Mouse (Mus musculus) layer of hippocampus, adult 2 months (tissue): ENCODE measurements at regions not wholly inside any gene's neighbourhood (a gene's known extent, or its start where the extent isn't known, plus 50 kb on each side); places are given as distances from the start of the nearest gene placed in this dataset.
A peak's percentile ranks its signal among the peaks of the same experiment; 100 is the strongest.

Experiments used
- DNase-seq, 2 experiments: peaks; one replicate each; pipeline ENCODE4 v3.0.0; 2022; ENCODE audit warnings: low spot score in 2 of 2
- H3K27ac ChIP-seq: fragments of 200-600 bp; 2 replicates; pipeline ENCODE4 v1.8.1; 2022
- H3K4me3 ChIP-seq: fragments of 200-600 bp; 2 replicates; pipeline ENCODE4 v1.8.1; 2022; ENCODE audit warnings: mild to moderate bottlenecking
- CTCF ChIP-seq: fragments of 200-600 bp; conservative IDR thresholded peaks from 2 replicates; pipeline ENCODE4 v1.8.1; 2022; ENCODE audit warnings: antibody characterized with exemption, mild to moderate bottlenecking, moderate library complexity

DNA sequence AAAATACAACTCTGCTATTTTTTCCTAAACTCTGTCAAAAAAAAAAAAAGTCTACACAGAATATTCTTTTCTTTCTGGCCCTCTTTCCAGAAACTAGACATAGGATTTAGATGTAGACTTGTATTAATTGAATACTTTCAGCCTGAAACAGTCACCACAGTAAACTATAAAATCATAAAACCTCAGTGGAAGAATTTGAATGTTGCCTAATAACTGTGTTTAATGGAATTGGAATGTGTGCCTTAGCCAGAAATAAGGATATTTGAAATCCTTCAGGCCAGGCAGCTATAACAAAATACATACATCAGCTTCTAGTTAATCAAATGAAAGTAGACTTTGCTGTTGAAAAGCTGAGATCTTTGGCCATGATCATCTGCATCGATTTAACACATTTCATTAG is 230.8 kb upstream of the Kcnip4 start:
- Histone ChIP-seq H3K4me3 (no peak overlapping the region), H3K27ac (no peak overlapping the region)
- no peak for TF ChIP-seq CTCF
- no peak for DNase-seq

DNA sequence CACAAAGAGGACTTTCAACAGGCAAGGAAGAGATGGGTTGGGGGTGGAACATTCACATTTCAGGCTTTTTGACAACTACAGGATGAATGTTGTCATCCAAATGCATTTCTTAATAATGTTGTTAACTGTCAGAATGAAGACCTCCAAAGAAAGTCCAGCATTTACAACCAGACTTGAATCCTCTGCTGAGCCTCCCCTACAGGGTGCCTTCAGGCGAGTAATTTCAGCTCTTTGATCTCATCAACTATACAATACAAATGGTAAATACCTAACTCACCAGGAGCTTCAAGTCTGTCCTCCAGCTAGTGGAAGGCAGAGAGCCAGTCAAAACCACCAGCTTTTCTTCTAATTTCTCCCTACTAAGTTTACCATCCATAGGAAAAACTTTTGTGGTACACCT is 187.9 kb upstream of the Kcnip4 start:
- Histone ChIP-seq H3K27ac (no peak overlapping the region), H3K4me3 (no peak overlapping the region)
- TF ChIP-seq CTCF, result no peak
- no peak for DNase-seq

GRCm38 (mm10) chr5:49682156-49682555 is 157.4 kb upstream of the Kcnip4 start:
- Histone ChIP-seq H3K27ac (peak overlapping the region; percentile 3; the same call in 1 of the 2 replicates), H3K4me3 (no peak overlapping the region)
- DNase-seq, result no peak
- no peak for TF ChIP-seq CTCF

GRCm38 (mm10) chr5:49681514-49681913 is 156.8 kb upstream of the Kcnip4 start:
- peak overlapping the region; percentile 3; the same call in 1 of the 2 replicates for H3K27ac ChIP-seq
- no peak for TF ChIP-seq CTCF
- no peak overlapping the region for H3K4me3 ChIP-seq
- DNase-seq, result no peak

- peak; percentile 15 to 28 for DNase-seq
- H3K27ac ChIP-seq, result peak overlapping the region; percentile 66
- TF ChIP-seq CTCF, result no peak
Observed at GRCm38 (mm10) chr5:49675885-49676284, 151.2 kb upstream of the Kcnip4 start.

DNA sequence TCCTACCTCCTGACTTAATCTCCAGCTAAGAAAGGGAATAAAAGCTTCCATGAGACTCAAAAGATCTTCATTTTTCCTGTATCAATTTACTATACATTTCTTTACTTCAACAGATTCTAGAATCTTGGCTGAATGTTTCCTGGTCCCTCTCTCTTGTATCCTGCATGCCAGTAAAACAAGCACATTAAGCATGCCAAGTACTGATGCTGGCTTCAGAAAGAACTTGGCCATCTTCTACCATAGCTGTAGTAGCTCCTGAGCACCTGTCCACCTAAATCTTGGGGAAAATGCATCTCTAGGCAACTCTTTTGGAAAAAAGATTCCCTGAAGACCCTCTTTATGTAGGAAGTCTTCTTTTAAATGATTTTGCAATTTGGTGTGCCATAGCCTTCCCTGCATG is 140.5 kb upstream of the Kcnip4 start:
- Histone ChIP-seq H3K4me3 (no peak overlapping the region), H3K27ac (no peak overlapping the region)
- DNase-seq, result no peak
- no peak for TF ChIP-seq CTCF

More at GRCm38 (mm10) chr5:49675885-49676284, 151.2 kb upstream of the Kcnip4 start:
- no peak overlapping the region for H3K4me3 ChIP-seq

GRCm38 (mm10) chr5:49663928-49664327 is 139.2 kb upstream of the Kcnip4 start:
- TF ChIP-seq CTCF, result no peak
- no peak for DNase-seq
- Histone ChIP-seq H3K4me3 (no peak overlapping the region), H3K27ac (no peak overlapping the region)

DNA sequence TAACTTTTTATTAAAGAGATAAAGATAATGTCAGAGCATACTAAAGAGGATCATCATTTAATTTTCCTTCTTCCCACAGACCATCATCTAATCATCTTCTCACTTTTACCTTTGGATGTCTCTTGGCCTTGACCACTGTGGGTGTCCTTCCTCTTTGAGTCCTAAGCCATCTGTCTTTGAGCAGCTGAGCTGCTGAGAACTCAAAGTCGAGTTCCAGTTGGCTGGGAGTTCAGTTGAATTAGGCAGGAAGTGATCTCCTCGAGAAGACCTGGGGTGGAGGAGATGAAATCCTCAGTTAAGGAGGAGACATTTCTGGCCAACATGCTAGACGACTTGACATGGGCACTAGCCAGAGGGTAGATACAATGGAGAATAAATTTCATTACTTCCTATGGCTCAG is 137.4 kb upstream of the Kcnip4 start:
- DNase-seq, result no peak
- TF ChIP-seq CTCF, result no peak
- Histone ChIP-seq H3K27ac (no peak overlapping the region), H3K4me3 (no peak overlapping the region)

- no peak for TF ChIP-seq CTCF
- H3K4me3 ChIP-seq, result no peak overlapping the region
- H3K27ac ChIP-seq, result no peak overlapping the region
- DNase-seq, result no peak
Observed at GRCm38 (mm10) chr5:49660598-49660997, 135.9 kb upstream of the Kcnip4 start.

DNA sequence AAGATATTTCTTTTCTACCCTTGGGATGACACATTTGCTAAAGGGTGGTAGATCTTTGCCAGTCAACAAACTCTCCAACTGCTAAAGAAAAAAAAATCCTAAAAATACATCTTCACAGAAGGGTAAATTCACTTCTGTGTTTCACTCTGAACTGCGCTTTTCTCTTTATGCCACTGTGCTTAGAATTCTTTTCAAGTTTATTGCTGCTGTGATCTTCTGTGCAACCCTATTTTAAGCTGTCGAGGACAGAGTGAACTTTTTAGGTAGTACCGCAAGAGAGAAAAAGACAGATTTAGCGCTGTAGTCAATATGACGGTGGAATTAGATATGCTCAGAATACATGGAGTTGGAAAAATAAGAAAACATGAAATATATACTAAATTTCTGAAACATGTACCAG is 126.2 kb upstream of the Kcnip4 start:
- Histone ChIP-seq H3K4me3 (no peak overlapping the region), H3K27ac (no peak overlapping the region)
- TF ChIP-seq CTCF, result no peak
- DNase-seq, result no peak

DNA sequence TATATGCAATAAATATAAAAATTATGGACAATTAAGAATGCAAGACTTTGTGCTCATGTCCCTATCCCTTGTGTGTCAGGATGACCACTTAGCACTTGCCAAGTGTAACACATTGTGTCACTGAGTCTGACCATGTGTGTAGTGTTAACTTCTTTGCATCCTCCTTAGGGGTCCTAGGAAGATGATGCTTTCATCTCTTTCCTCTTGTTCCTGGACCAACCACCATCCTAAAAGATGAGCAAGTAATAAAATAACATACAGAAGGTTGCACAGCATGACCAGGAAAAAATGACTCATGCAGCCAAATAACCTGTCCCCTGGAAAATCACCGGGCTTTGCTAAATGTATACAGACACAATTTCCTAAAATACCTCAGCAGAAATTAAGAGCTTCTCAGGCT is 121.1 kb upstream of the Kcnip4 start:
- no peak for DNase-seq
- no peak for TF ChIP-seq CTCF
- no peak overlapping the region for H3K4me3 ChIP-seq
- H3K27ac ChIP-seq, result no peak overlapping the region

GRCm38 (mm10) chr5:49644606-49645005 is 119.9 kb upstream of the Kcnip4 start:
- TF ChIP-seq CTCF, result no peak
- Histone ChIP-seq H3K4me3 (no peak overlapping the region), H3K27ac (no peak overlapping the region)
- DNase-seq, result no peak

DNA sequence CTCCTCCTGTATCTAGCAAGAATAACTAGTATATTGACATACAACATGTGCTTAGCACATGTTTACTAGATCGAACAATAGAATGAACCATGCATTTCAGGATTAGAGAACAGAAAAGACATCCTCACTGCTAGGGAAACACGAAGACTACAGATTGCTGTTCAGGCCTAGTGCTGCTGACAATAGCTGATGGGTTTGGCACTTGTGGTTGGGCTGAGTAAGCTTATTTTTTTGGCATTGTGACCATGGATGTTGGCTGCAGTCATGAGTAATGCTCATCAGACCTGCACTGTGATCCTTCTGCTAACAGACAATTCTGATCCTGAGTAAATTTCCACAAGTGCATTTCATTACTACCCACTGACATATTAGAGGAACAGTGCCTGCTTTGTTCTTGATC is 117.7 kb upstream of the Kcnip4 start:
- peak; percentile 14 for DNase-seq
- Histone ChIP-seq H3K4me3 (no peak overlapping the region), H3K27ac (peak overlapping the region; percentile 39; the same call in 1 of the 2 replicates)
- TF ChIP-seq CTCF, result no peak

- no peak for DNase-seq
- H3K4me3 ChIP-seq, result no peak overlapping the region
- TF ChIP-seq CTCF, result no peak
- H3K27ac ChIP-seq, result no peak overlapping the region
Observed at GRCm38 (mm10) chr5:49641206-49641830, 116.6 kb upstream of the Kcnip4 start.
